Mouse (Mus musculus): ENCODE measurements at regions not wholly inside any gene's neighbourhood (a gene's known extent, or its start where the extent isn't known, plus 50 kb on each side); places are given as distances from the start of the nearest gene placed in this dataset.

DNA sequence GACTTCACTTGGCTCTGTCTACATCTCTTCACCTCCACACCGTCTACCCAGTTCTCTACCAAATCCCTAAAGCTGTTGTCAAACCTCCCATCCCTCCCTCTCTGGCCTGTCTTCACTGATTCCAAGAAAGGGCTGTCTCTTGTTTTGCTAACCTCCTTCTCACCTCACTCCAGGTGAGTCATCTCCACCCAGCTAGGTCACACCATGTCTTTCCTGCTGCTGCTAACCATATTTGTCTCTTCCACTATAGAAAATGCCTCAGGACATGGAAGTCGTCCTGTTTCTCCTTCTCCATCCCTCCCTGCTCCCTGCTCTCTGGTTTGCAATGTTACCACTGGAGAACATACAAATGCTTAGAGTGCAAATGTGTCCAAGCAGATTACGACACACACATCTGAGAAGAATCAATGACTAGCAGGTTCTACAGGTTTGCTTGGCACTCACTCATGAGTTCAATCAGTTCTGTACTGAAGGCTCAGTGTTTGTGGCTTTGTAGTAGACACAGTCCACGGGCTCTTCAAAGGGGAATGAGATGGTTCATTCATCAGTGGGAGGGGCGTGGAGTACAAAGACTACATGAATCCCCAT is 424.1 kb downstream of the Fgf9 start:
- no peak for DNase-seq

DNA sequence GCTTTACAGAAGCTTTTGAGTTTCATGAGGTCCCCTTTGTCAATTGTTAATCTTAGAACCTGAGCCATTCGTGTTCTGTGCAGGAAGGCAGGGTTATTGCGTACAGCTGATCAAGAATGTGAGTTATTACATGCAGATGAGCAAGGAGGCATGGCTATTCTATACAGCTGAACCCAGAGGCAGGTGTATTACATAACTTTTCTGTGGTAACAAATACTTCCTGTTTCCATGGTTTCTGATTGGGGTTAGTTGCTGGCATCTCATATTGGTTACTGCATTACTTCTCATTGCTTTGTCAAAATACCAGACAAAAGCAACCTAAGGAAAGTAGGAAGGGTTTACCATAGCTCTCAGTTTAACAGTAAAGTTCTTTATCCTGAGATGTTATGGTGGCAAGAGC is 421.8 kb downstream of the Fgf9 start:
- no peak for DNase-seq

DNA sequence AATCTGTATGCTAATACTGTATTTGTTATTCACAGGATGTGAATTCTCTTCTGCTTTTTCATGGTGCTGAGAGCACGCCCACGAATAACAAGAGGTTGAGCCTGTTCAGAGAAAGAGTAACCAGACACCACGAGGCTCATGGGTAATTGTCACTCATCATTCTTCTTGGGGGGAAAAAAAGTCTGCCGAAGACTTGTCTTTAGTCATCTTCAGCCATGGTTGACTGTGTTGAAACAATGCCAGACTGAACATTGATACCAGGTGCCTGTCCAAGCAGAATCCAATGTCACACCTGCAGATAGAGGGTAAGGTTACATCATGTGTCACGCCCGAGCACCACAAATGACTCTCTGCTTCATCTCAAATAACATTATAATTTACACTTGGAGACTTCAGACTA is 418.5 kb downstream of the Fgf9 start:
- no peak for DNase-seq

DNA sequence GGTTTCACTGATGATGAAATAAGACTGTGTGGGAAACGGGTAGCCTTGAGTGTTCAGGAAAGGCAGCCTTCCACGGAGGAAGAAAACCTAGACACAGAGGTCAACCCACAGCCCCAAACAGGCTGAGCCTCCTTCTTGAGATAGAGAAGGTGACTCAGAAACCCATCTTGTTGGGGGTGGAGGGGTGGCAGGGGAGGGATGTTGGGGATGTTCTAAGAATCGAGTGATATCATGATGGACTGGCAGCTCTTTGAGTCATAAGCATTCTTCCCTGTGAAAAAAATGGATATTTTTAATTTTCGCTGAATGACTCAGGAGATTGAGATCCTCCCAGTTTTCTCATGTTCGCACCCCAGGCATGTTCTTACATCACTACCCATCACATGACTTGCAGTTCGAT is 417.5 kb downstream of the Fgf9 start:
- DNase-seq = no peak

DNA sequence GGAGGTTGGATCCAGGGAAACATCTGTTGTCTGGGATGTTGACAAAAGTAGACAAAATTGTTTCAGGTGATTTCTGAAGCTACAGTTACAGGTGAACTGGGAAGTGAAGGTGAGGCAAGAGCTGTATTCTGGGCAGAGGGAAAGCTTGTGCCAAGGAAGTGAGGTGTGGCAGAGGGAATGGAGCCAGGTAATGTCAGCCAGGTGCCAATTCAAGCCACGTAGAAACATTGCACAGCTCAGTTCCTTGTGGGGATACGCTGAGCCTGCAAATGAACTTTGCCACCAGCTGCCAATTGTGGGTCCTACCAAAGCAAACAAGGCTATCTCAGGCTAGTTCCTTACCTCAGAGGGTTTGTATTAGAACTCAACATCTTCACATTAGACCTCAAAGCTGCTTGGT is 410.1 kb downstream of the Fgf9 start:
- DNase-seq = no peak

DNA sequence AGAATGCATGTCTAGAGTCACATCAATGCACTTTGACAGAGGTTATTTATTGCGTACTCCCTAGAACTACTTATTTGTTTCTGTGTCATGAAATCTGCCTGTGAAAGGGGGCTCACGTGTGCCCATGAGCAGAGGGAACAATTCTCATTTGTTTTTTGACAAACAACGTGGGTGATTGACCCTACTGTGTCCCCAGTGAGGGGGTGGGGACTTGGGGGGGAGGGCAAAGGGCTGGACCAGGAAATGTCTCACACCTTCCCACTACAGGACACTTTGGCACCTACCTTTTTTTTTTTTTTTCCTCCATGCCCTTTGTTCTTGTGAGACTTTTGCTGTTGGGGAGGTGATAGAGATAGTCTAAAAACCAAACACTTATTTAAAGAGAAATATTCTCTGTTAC is 400.3 kb downstream of the Fgf9 start:
- DNase-seq = no peak

DNA sequence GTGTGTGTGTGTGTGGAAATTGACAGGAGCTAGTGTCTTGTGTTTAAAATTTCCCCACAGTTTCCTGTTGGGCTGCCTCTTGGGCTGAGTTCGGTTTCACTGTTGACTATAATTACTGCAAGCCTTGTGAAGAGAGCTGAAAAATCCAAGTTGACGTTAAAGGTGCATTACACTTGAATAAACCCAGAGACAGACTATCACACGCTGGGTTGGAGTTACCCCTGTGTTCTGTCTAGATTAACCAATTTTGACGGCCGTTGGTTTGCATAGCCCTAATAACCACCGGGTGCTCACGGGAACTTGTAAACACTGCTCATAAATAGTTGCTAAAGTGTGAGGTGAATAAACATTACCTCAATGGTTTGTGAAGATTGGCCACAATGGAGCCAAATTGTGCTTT is 398.1 kb downstream of the Fgf9 start:
- DNase-seq = no peak

DNA sequence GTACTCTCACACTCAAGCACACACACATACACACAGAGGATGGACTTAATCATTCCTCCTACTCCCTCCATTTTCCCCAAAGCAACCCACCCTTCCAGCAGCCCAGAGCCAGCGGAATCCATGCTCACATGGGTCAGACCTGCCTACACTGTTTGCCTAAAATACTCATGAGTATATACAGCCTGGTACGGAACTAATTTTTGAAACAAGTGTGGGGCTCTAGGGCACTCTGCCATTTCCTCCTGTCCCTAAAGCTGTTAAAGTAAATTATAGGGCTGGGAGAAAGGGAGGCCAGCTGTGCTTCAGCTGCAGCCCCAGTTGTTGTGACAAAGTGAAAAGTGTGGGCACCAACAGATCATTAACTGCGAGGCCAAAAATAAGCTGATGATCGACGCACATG is 397.5 kb downstream of the Fgf9 start:
- DNase-seq = no peak

DNA sequence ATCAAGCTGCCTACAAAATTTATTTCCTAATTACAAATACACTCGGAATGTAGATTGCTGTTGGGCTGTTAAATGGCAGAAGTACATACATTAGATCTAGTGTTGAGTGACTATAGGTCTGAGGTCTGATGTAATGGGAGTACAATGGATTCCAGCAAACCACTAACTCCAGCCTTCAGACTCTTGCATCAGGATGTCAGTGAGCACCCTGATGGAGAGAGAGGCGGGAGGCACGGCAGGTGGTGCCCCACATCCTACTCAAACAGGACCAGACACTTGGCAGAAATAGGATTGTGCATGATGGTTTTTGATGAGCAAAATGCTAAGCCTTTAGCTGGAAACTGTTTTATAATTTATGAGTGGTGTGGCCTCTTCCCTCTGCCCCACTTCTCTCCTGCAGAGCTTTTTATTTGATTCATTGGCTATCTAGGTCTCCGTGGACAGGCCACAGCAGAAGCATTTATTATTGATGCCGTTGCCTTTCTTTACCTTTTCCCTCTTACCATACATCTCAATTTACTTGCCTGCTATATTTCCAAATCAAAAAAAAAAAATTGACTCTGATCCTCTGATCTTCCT is 376.5 kb downstream of the Fgf9 start:
- no peak for DNase-seq

DNA sequence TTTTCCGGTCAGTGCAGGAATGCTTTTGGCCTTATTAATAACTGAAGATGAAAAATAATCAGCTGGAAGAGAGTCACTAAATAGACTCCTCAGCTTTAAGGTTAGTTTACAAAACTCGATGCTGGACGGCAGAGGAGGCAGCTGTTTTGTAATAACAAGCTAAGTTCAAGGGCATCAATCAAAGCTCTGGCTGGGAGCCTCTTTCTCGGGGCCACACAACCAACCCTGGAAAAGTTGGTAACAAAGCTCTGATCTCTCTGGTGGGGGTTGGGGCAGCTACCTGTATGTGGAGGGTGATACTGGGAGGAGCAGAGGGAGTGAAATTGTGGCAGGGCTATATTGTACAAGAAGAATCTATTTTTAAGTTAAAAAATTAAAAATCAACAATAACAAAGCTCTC is 374.1 kb downstream of the Fgf9 start:
- peak; percentile 70 for DNase-seq

DNA sequence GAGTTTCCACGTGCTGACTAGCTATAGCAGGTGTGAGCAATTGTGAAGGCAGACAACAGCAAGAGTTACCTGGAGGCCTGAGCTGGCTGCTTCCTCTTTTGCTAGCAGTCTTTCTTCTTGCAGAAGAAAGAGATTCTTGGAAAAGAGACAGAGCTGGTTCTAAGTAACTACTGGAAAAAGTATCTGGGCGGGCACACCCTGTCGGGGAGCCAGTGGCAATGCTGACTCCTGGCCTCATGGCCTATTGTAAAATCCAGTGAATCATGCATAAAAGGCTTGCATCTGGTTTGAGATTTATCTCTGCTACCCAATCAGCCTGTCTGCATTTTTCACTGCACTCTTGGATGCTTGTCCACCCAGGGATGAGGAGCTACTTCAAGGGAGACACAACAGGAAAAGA is 372.2 kb downstream of the Fgf9 start:
- DNase-seq = peak; percentile 75

DNA sequence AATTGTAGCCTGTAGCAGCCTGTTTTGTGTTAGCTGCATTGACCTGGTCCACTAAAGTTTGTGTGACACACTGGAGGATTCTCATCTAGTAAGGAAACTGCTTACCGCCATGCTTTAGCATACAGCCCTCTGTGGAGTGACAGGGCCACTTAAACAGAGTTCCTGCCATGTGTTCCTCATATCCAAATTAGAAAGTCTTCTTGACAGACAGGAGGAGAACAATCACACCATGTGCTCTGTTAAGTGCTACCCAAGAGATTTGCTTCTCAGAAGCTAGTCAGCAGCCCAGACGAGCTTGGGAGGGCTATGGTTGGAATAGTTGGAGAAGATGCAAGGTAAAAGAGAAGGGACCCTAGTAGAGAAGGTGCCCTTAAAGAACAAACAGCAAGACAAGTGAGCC is 369.6 kb downstream of the Fgf9 start:
- no peak for DNase-seq

DNA sequence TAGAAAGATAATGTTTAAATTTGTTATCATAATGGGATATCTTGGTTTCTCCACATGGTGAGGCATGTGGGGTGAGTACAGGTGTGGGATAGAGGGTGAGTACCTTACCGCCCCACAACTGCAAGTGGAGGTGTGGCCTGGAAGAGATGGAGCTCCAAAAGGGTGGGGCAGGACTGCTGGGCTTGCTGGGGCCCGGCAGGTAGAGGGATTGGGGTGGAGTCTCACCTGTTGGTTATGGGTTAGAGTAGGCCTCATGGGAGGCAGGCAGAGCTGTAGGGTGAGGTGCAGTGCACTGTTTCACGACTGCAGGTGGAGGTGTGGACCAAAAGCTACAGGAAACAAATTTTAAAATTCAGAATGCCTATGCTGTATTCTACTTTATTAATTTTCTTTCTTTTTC is 365.7 kb downstream of the Fgf9 start:
- no peak for DNase-seq

DNA sequence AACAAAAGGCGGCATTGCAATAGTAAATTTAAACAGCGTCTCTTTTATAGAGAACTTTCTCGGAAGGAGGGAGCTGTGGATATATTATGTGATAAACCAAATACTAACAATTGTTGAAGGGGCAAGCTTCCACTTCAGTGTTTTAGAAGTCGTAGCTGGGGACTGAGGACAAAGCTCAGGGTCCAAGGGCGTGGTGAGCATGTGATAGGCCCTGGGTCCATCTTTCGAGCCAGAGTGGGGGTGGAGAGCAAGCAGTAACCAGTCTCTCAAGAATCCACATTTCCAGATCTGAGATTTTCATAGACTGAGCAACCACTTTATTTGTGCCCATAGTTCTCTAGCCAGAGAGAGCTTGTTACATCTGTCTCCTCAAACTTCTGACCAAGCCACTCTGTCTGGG is 356.1 kb downstream of the Fgf9 start:
- DNase-seq = no peak

DNA sequence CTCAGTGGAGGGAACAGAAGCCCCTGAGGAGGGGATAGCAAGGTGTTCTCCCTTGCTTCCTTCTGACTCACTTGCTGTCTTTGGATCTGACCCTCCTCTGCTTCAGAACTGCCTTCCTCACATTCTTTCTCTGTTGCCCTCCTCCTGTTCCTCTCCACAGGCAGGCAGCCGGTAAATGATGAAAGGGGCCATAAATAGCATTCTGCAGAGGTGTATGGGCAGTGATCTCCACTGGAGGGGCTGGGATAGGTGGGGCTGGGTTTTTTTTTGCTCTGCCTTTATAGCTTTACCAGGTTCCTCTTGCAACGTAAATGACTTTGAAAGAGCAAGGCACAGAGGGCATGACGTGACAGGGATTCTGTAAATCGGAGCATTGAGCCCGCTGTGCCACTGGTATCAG is 351.6 kb downstream of the Fgf9 start:
- no peak for DNase-seq

DNA sequence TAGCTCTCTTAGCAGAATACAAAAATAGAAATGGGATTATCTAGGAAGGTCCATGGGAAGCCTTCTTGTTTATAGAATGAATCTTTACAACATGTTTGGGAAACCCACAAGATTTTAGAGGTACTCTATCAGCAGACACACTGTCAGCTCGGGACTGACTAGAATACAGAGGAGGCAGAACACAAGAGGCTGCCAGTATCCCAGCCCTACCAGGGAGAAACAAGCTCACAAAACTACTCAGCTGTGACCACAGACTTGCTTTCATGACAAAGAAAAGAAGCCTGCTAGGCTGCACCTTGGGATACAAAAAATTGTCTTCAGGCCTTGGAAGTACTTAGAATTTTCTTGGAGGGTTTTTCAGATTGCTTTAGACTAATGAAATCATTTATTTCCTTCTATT is 347.2 kb downstream of the Fgf9 start:
- DNase-seq = no peak

DNA sequence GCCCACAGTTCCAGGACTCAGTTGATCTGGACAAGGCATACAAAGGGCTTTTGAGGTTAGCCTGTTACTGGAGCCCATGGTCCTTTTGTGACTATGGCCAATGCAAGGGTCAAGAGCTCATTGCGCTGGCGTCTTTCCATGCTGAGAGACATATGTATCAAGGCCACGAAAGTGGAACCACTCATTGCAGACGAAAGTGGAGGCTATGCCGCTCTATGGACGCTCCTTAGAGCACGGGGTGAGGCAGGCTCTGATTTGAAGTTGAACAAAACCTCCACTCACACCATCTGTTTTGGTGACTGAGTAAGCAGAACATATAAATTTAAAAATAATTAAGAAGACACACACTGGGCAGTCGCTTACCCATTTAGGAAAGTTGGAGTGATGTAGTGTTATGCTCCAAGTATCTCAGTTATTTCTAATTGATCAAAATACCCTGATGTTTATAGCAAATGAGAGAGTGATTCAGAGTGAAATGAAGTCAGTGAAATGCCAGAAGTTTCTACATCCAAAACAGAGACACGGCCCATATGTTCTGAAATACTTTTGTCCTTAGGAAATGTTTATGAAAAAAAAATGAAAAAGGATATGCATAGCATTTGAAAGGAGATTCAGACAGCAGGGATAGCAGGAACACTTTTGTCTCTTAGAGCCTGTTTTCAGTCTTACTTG is 321.8 kb downstream of the Fgf9 start:
- DNase-seq = no peak

DNA sequence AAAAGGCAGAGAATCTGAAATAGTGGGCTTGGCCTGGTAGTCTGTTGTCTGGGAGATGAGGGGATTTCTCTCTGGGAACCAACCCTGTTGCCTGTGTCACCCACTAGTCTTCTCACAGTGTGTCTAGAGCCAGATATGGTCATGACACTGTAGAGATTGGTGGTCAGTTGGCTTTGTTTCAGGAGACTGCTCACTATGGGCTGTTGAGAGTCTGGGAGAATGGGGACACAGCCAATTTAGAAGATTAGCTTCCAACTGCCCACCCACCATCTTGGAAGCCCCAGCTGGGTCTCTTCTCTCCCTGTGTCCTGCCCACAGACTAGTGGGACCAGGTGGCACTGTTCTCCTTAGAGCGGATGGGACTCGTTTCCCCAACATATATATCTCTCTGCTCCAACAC is 320.4 kb downstream of the Fgf9 start:
- DNase-seq = no peak

DNA sequence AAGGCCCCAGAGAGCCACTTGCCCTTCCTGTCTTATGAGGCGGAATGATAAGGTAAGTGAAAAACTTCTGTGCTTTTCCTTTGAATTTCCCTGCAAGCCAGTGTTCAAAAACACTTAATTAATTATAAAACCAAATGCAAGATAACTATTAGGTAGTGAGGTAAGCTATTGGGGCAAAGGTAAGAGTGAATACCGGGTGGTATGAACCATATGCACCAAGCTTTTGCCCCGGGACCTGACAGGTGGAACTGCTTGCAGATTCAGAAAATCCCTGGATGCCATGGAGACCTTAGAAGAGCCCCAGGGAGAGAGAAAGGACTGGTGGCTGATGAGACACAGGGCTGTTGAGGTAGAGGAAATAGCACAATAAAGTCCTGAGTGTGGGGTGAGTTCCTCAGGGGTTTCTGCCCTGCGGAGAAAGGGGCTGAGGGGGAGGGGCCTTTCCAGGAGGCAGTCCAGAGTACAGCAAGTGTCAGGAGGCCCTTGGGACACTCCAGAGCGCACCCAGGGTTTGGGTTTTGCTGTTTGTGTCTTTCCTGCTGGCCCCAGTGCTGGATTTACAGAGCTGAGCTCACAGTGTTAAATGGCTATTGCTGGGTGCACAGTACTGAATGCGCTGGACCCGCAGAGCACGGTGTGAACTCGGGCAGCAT is 317.1 kb downstream of the Fgf9 start:
- no peak for DNase-seq

DNA sequence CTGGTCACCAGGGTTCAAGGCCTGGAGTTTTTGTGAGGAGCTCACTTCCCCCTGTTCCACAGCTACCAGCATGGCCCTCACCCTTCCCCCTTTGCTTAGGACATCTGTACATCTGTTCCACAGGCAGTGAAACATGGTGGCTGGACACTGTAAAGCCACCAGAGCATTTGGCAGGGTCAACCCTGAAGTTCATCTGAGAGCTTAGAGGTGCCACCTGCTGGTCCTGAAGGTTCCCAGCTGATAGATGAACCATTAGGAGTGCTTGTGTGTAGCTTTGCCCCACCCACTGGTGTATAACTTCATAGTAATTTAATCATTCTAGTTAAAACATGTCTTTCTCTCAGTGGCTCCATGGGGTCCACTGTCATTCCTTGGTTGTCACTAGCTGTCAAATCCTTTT is 304.7 kb downstream of the Fgf9 start:
- DNase-seq = no peak

DNA sequence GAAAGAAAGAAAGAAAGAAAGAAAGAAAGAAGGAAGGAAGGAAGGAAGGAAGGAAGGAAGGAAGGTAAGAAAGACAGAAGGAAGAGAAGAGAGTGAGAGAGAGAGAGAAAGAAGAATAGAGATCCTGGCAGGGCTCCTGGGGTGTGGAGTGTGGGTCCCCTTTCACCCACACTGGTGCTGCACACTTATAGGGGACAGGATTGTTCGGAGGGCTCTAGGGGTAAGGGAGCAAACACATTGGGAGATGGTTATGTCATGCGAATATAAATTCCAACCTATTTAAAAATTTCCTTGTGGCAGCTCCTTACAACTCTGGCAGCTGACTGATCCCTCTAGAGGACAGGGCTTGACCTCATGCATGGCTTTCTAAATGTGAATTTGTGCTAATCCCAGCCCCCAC is 286.5 kb downstream of the Fgf9 start:
- no peak for DNase-seq

DNA sequence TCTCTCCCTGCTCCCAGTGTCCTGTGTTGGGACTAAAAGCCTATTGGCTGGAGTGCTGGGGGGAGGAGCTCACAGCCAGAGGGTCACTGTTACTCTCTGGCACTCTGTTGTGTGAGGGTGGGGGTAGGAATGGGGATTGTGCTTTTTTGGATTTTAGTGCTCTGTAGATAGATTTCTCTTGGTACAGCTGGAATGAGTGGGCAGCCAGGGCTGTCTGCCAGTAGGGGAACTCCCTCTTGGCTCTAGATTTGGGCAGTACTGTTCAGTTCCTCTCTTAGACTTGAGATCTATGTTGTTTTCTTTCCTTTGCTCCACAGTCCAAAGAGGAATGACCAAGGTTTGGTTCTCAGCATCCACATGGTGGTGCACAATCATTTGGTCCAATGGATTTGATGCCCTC is 282.6 kb downstream of the Fgf9 start:
- DNase-seq = no peak

DNA sequence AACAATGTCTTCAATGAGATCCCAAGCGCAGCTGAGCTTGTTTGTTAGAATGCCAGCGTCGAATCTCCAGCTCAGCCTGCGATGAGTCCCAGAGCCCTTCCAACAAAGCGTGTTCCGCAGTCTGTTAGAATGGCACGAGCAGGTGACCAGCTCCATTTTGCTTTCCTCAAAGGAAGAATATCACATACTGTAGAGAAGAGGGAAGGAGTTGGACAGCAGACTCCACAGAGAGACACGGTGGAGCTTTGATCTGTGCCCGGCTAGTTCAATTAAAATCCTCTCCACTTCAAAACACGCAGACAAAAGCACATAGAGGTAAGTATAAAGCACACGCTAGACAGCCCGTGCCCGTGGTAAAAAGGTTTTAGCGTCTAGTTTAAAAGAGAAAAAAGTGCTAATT is 265.8 kb downstream of the Fgf9 start:
- no peak for DNase-seq

DNA sequence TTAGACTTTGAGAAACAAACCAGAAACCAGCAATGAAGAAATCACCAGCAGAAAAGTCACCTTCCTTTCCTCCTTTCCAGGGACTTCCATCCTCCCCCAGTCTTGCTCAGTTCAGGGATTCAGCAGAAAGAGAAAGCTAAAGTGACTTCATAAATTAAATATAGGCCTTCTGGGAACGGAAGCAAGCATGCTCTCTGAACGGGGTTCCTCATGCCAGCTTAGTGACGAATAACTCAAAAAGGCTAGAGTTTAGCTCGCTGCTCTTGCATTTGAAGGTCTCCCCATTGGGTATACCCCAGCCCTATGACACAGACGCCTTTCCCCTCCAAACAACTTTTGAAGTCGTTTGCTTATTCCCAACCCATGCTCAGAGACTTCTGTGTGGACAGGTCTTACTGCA is 252.8 kb downstream of the Fgf9 start:
- DNase-seq = no peak
